Mouse (Mus musculus): ENCODE measurements around the gene Brf1. TPM values are rescaled to one million over a fixed set of nuclear protein-coding genes. Genes with fewer than 3 reads are reported as not detected.

The Brf1 gene
- polyA plus RNA-seq, 1 experiment from 2014 or later, result 41.4 TPM

DNA sequence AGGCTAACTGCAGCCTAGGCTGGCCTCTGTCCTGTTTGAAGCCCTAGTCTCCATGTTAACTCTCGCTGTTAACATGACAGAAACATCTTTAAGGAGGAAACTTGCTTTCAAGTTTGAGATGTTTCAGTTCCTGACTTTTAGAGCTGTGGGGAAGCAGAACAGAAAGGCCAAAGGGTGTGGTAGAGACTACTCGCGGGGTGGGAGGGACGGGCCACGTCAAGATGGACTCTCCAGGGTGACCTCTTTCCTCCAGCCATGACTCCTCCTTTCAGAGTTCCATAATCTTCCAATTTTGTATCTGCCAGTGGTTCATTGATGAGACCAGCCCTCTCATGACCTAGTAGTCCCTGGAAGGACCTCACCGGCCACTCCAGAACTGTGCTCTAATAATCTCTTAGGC, 30.9 kb upstream of the Brf1 start:
- Histone ChIP-seq H3K9me3 (replicated peaks; ENCODE audit: low read length) (no peaks in the 10 kb centered on the region), H3K4me2 (ENCODE audit: low read length) (no peak overlapping the region), H3K4me3 (replicated peaks; ENCODE audit: low read depth, low read length) (no peak overlapping the region), H3K36me3 (ENCODE audit: insufficient read depth, low read length) (no peaks in the 10 kb centered on the region), H3K27ac (peak overlapping the region; percentile 87; the same call in 1 of the 2 replicates), H3K4me1 (replicated peaks; ENCODE audit: insufficient read depth, low read length) (peaks cover 24% of the 10 kb centered on the region; the same call in 1 of the 2 replicates), H3K9ac (ENCODE audit: low read depth, low read length) (no peak overlapping the region), H3K27me3 (ENCODE audit: insufficient read depth, low read length) (no peaks in the 10 kb centered on the region)
- no peak for TF ChIP-seq CTCF (IDR thresholded peaks at IDR 0.05; ENCODE audit: low read depth)
- 79% methylated on average over 6 of the region's 6 CpGs for WGBS
- DNase-seq (ENCODE audit: low spot score), result no peak
- no peak for ATAC-seq (replicated peaks; ENCODE audit: low FRiP score, low read depth)

DNA sequence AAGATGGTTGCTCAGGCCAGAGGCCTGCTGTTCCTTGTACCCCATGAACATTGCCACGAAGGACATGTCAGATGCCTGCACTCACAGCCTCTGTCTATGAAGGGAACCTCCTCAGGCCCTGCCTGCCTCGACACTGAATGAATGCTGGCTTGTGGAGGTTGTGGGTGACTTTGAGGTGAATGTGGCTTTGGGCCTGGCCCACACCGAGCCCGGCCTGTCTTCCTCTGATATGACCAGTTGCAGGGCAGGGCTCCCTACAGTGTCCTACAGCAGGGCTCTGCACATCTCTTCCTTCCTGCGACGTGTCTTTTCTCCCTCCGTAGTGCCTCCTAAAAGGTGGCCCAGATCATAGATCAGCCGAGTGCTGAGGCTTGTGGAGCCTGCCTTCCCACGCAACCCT, 30.5 kb upstream of the Brf1 start:
- Histone ChIP-seq H3K4me1 (replicated peaks; ENCODE audit: insufficient read depth, low read length) (peaks cover 24% of the 10 kb centered on the region; the same call in 1 of the 2 replicates), H3K36me3 (ENCODE audit: insufficient read depth, low read length) (no peaks in the 10 kb centered on the region), H3K27ac (no peak overlapping the region), H3K4me3 (replicated peaks; ENCODE audit: low read depth, low read length) (no peak overlapping the region), H3K4me2 (ENCODE audit: low read length) (no peak overlapping the region), H3K9ac (ENCODE audit: low read depth, low read length) (no peak overlapping the region), H3K9me3 (replicated peaks; ENCODE audit: low read length) (no peaks in the 10 kb centered on the region), H3K27me3 (ENCODE audit: insufficient read depth, low read length) (no peaks in the 10 kb centered on the region)
- TF ChIP-seq CTCF (IDR thresholded peaks at IDR 0.05; ENCODE audit: low read depth), result no peak
- no peak for DNase-seq (ENCODE audit: low spot score)
- 87% methylated on average over 9 of the region's 9 CpGs for WGBS
- ATAC-seq (replicated peaks; ENCODE audit: low FRiP score, low read depth), result no peak

DNA sequence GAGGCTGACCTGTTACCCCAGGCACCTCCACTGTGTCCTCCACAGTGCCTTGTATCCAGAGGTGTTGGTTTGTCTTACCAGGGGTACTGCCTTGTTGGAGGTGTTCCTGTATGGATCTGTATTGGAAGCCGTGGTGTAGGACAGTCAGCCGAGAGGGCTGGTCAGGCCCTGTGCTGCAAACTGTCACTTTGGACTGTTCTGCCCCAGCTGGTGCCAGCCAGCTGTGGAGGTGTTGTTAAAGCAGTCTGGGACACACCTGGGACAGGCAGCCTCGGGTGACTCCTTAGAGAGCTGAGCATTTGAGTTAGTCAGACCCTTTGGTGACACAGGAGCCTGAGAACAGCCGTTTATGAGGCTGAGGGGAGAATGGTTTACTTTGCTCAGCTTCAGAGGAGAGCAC, 29.5 kb upstream of the Brf1 start:
- Histone ChIP-seq H3K4me3 (replicated peaks; ENCODE audit: low read depth, low read length) (no peak overlapping the region), H3K36me3 (ENCODE audit: insufficient read depth, low read length) (no peaks in the 10 kb centered on the region), H3K27ac (peak overlapping the region; percentile 21), H3K9ac (ENCODE audit: low read depth, low read length) (no peak overlapping the region), H3K4me2 (ENCODE audit: low read length) (no peak overlapping the region), H3K4me1 (replicated peaks; ENCODE audit: insufficient read depth, low read length) (peaks cover 24% of the 10 kb centered on the region; the same call in 1 of the 2 replicates), H3K27me3 (ENCODE audit: insufficient read depth, low read length) (no peaks in the 10 kb centered on the region), H3K9me3 (replicated peaks; ENCODE audit: low read length) (no peaks in the 10 kb centered on the region)
- ATAC-seq (replicated peaks; ENCODE audit: low FRiP score, low read depth) (no peak), DNase-seq (ENCODE audit: low spot score) (no peak)
- WGBS, result 40% methylated on average over 4 of the region's 4 CpGs
- TF ChIP-seq CTCF (IDR thresholded peaks at IDR 0.05; ENCODE audit: low read depth), result no peak

DNA sequence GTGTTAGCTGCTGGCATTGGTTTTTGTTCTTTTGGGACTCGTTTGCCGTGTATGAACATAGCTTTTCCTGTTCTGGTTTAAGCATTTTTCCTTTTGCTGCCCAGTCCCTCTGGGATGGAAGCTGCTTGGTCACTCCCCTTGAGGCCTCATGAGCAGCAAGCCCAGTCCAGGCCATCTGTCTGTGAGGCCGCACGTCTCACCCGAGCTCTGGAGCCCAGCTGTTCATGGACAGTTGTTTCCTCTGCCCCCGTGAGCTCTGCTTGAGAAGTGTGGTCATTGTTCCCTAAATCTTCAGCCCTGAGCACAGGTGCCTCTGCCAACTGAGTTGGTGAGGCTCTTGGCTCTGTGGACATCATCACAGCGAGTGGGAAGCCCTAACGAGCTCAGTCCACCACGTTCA, 28.4 kb upstream of the Brf1 start:
- no peak for TF ChIP-seq CTCF (IDR thresholded peaks at IDR 0.05; ENCODE audit: low read depth)
- H3K4me2 ChIP-seq (ENCODE audit: low read length), result no peak overlapping the region
- ATAC-seq (replicated peaks; ENCODE audit: low FRiP score, low read depth) (no peak), DNase-seq (ENCODE audit: low spot score) (no peak)
- no peak overlapping the region for H3K9ac ChIP-seq (ENCODE audit: low read depth, low read length)
- H3K27ac ChIP-seq, result no peak overlapping the region
- peaks cover 20% of the 10 kb centered on the region; the same call in 1 of the 2 replicates for H3K4me1 ChIP-seq (replicated peaks; ENCODE audit: insufficient read depth, low read length)
- no peaks in the 10 kb centered on the region for H3K9me3 ChIP-seq (replicated peaks; ENCODE audit: low read length)
- WGBS, result 66% methylated on average over 9 of the region's 9 CpGs
- no peak overlapping the region for H3K4me3 ChIP-seq (replicated peaks; ENCODE audit: low read depth, low read length)
- H3K27me3 ChIP-seq (ENCODE audit: insufficient read depth, low read length), result no peaks in the 10 kb centered on the region
- no peaks in the 10 kb centered on the region for H3K36me3 ChIP-seq (ENCODE audit: insufficient read depth, low read length)

DNA sequence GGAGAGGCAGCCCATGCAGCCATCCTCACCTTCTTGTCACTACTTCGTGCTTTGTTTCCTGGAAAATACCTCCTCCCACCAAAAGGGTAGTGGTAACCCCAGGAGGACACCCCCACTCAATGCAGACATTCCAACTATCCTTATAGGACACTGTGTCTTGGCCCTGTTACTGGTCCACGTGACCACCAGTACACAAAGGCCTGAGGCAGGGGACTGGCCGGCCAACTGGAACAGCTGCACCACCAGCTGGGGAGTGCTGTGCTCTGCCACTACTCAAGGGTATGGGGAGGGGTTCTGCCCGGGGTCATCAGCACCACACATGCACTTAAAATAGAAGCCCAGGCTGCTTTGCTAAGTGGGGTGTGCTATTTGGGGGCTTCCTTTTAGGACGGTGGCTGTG, 27.6 kb upstream of the Brf1 start:
- no peaks in the 10 kb centered on the region for H3K9me3 ChIP-seq (replicated peaks; ENCODE audit: low read length)
- H3K4me2 ChIP-seq (ENCODE audit: low read length), result no peak overlapping the region
- WGBS, result 49% methylated on average over 5 of the region's 5 CpGs
- no peak for DNase-seq (ENCODE audit: low spot score)
- ATAC-seq (replicated peaks; ENCODE audit: low FRiP score, low read depth), result peak; percentile 26; the same call in 1 of the 2 replicates
- H3K4me3 ChIP-seq (replicated peaks; ENCODE audit: low read depth, low read length), result no peak overlapping the region
- H3K27ac ChIP-seq, result no peak overlapping the region
- no peaks in the 10 kb centered on the region for H3K36me3 ChIP-seq (ENCODE audit: insufficient read depth, low read length)
- TF ChIP-seq CTCF (IDR thresholded peaks at IDR 0.05; ENCODE audit: low read depth), result no peak
- H3K9ac ChIP-seq (ENCODE audit: low read depth, low read length), result no peak overlapping the region
- H3K4me1 ChIP-seq (replicated peaks; ENCODE audit: insufficient read depth, low read length), result peaks cover 16% of the 10 kb centered on the region; the same call in 1 of the 2 replicates
- no peaks in the 10 kb centered on the region for H3K27me3 ChIP-seq (ENCODE audit: insufficient read depth, low read length)

DNA sequence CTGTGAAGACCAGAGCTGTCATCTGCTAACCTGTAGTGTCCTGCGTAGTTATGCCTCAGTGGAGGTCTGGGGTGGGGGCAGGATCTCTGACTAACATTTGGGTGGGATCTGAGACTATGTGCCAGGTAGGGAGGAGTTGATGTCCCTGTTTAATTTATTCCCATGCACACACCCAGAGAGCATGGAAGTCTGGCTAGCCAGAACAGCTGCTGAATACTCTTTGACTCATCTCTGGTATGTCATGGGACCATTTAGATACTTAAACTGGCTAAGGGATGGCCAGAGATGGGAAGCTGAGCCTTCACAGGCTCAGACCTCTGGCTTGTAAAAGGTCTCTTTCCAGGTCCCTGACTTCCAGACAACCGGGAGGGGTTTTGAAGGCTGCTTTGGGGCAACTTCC, 27.0 kb upstream of the Brf1 start:
- DNase-seq (ENCODE audit: low spot score) (no peak), ATAC-seq (replicated peaks; ENCODE audit: low FRiP score, low read depth) (no peak)
- H3K4me3 ChIP-seq (replicated peaks; ENCODE audit: low read depth, low read length), result no peak overlapping the region
- H3K27ac ChIP-seq, result no peak overlapping the region
- H3K9me3 ChIP-seq (replicated peaks; ENCODE audit: low read length), result no peaks in the 10 kb centered on the region
- no peak overlapping the region for H3K9ac ChIP-seq (ENCODE audit: low read depth, low read length)
- no peak overlapping the region for H3K4me2 ChIP-seq (ENCODE audit: low read length)
- H3K4me1 ChIP-seq (replicated peaks; ENCODE audit: insufficient read depth, low read length), result peaks cover 11% of the 10 kb centered on the region; the same call in 1 of the 2 replicates
- H3K36me3 ChIP-seq (ENCODE audit: insufficient read depth, low read length), result no peaks in the 10 kb centered on the region
- no peak for TF ChIP-seq CTCF (IDR thresholded peaks at IDR 0.05; ENCODE audit: low read depth)
- H3K27me3 ChIP-seq (ENCODE audit: insufficient read depth, low read length), result no peaks in the 10 kb centered on the region
- WGBS, result 86% methylated on average over 2 of the region's 2 CpGs

DNA sequence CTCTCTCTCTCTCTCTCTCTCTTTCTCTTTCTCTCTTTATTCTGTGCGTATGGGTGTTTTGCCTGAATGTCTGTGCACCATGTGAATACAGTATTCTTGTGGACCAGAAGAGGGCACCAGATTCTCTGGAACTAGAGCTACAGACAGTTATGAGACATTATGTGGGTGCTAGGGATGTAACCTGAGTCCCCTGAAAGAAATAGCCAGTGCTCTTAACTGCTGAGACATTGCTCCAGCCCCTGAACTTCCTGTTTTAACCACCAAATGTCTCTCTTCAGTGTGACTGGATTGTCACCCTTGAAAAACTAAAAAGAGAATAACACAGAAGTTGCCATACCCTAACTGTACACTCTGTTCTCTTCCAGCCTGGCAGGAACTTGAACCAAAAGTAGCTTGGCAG, 26.1 kb upstream of the Brf1 start:
- H3K4me1 ChIP-seq (replicated peaks; ENCODE audit: insufficient read depth, low read length), result peaks cover 4% of the 10 kb centered on the region; the same call in 1 of the 2 replicates
- H3K4me2 ChIP-seq (ENCODE audit: low read length), result no peak overlapping the region
- H3K9ac ChIP-seq (ENCODE audit: low read depth, low read length), result no peak overlapping the region
- H3K27ac ChIP-seq, result no peak overlapping the region
- H3K9me3 ChIP-seq (replicated peaks; ENCODE audit: low read length), result no peaks in the 10 kb centered on the region
- ATAC-seq (replicated peaks; ENCODE audit: low FRiP score, low read depth), result no peak
- no peak for DNase-seq (ENCODE audit: low spot score)
- no peak overlapping the region for H3K4me3 ChIP-seq (replicated peaks; ENCODE audit: low read depth, low read length)
- no peaks in the 10 kb centered on the region for H3K27me3 ChIP-seq (ENCODE audit: insufficient read depth, low read length)
- 93% methylated on average over 1 of the region's 1 CpGs for WGBS
- peak; percentile 28; the same call in 1 of the 2 replicates for TF ChIP-seq CTCF (IDR thresholded peaks at IDR 0.05; ENCODE audit: low read depth)
- H3K36me3 ChIP-seq (ENCODE audit: insufficient read depth, low read length), result no peaks in the 10 kb centered on the region
